Mouse (Mus musculus): ENCODE data around the gene Mdh2. TPM values are rescaled to one million over a fixed set of nuclear protein-coding genes. Genes with fewer than 3 reads are reported as not detected.

Gene Mdh2
- polyA plus RNA-seq, 1 experiment from 2014 or later = 524 TPM

Small RNAs within 50 kb of the gene (microRNA-seq; reads per million reads assigned to microRNA genes)
- gene Gm23268 = not detected
- not detected for gene Mir7034

Other genes starting within 250 kb of the Mdh2 start
- 58.7 and 64.2 TPM in 2 replicates for gene Hip1, start 233.4 kb upstream of the Mdh2 start, polyA plus RNA-seq (2016; fragmentation: Nextera tagmentation; extraction: Ambion mirVana)
- not detected in 2 replicates for gene Ccl26, start 214.9 kb upstream of the Mdh2 start, polyA plus RNA-seq (2016; fragmentation: Nextera tagmentation; extraction: Ambion mirVana)
- 0.74 and 2.1 TPM in 2 replicates for gene Ccl24, start 205.4 kb upstream of the Mdh2 start, polyA plus RNA-seq (2016; fragmentation: Nextera tagmentation; extraction: Ambion mirVana)
- gene Rhbdd2, start 145.9 kb upstream of the Mdh2 start, polyA plus RNA-seq (2016; fragmentation: Nextera tagmentation; extraction: Ambion mirVana) = 59.3 and 61.4 TPM in 2 replicates
- 127 and 135 TPM in 2 replicates for gene Por, start 108.4 kb upstream of the Mdh2 start, polyA plus RNA-seq (2016; fragmentation: Nextera tagmentation; extraction: Ambion mirVana)
- 47.1 and 54.2 TPM in 2 replicates for gene Tmem120a, start 34.0 kb upstream of the Mdh2 start, polyA plus RNA-seq (2016; fragmentation: Nextera tagmentation; extraction: Ambion mirVana)
- gene Styxl1, start 95 bp upstream of the Mdh2 start, polyA plus RNA-seq (2016; fragmentation: Nextera tagmentation; extraction: Ambion mirVana) = 0.29 TPM in 1 of 2 replicates, not detected in the other
- 30.3 and 37.6 TPM in 2 replicates for gene Srrm3, start 28.4 kb downstream of the Mdh2 start, polyA plus RNA-seq (2016; fragmentation: Nextera tagmentation; extraction: Ambion mirVana)
- gene Hspb1, start 109.4 kb downstream of the Mdh2 start, polyA plus RNA-seq (2016; fragmentation: Nextera tagmentation; extraction: Ambion mirVana) = 7.8 and 10.7 TPM in 2 replicates
- gene Ywhag, start 156.1 kb downstream of the Mdh2 start, polyA plus RNA-seq (2016; fragmentation: Nextera tagmentation; extraction: Ambion mirVana) = 410 and 460 TPM in 2 replicates
- 1.1 and 1.7 TPM in 2 replicates for gene Ssc4d, start 196.1 kb downstream of the Mdh2 start, polyA plus RNA-seq (2016; fragmentation: Nextera tagmentation; extraction: Ambion mirVana)
- 0.28 TPM in 1 of 2 replicates, not detected in the other for gene Zp3, start 201.6 kb downstream of the Mdh2 start, polyA plus RNA-seq (2016; fragmentation: Nextera tagmentation; extraction: Ambion mirVana)
- gene Dtx2, start 216.3 kb downstream of the Mdh2 start, polyA plus RNA-seq (2016; fragmentation: Nextera tagmentation; extraction: Ambion mirVana) = 29.7 and 32.9 TPM in 2 replicates

Measured in forebrain, embryonic 12.5 days (tissue).